Mouse (Mus musculus): ENCODE results near the gene Raet1e.
"Not testable (repeated sequence)": the region's sequence is repeated elsewhere in the genome, so short reads cannot be mapped to it uniquely, and the experiment has no call there.

GRCm38 (mm10) chr10:22360957-22361356, 202.6 kb downstream of the Raet1e start:
- not testable (repeated sequence) for TF ChIP-seq CTCF, EP300 (IDR thresholded peaks at IDR 0.05; ENCODE audit: low read depth)
